Mouse (Mus musculus) midbrain, embryonic 13.5 days (tissue): ENCODE measurements at regions not wholly inside any gene's neighbourhood (a gene's known extent, or its start where the extent isn't known, plus 50 kb on each side); places are given as distances from the start of the nearest gene placed in this dataset.

ENCODE experiments used
- ATAC-seq: fragments of 200-750 bp; cut with Nextera tagmentation; 2 replicates; pipeline ENCODE4 v1.8.0; 2017; ENCODE audit warnings: mild to moderate bottlenecking, moderate TSS enrichment, moderate library complexity
- H3K27ac ChIP-seq: fragments of 300-500 bp; sonication (generic); 2 replicates; pipeline ENCODE4 v1.5.1; 2015; ENCODE audit warnings: inconsistent platforms, mild to moderate bottlenecking, moderate library complexity
- H3K27me3 ChIP-seq: fragments of 300-500 bp; sonication (generic); 2 replicates; pipeline ENCODE4 v1.6.1; 2015; ENCODE audit warnings: mild to moderate bottlenecking, inconsistent platforms
- H3K36me3 ChIP-seq: fragments of 300-500 bp; sonication (generic); 2 replicates; pipeline ENCODE4 v1.6.1; 2015; ENCODE audit warnings: mild to moderate bottlenecking, inconsistent platforms
- H3K4me1 ChIP-seq: fragments of 300-500 bp; sonication (generic); replicated peaks from 2 replicates; pipeline ENCODE4 v1.6.1; 2015; ENCODE audit warnings: inconsistent platforms
- H3K4me2 ChIP-seq: fragments of 300-500 bp; sonication (generic); replicated peaks from 2 replicates; pipeline ENCODE4 v1.6.1; 2015; ENCODE audit warnings: moderate library complexity, mild to moderate bottlenecking, inconsistent platforms
- H3K4me3 ChIP-seq: fragments of 300-500 bp; sonication (generic); replicated peaks from 2 replicates; pipeline ENCODE4 v1.5.1; 2015; ENCODE audit warnings: mild to moderate bottlenecking, inconsistent platforms
- H3K9ac ChIP-seq: fragments of 300-500 bp; sonication (generic); replicated peaks from 2 replicates; pipeline ENCODE4 v1.6.1; 2015; ENCODE audit warnings: mild to moderate bottlenecking, inconsistent platforms
- H3K9me3 ChIP-seq: fragments of 300-500 bp; sonication (generic); 2 replicates; pipeline ENCODE4 v1.6.1; 2016; ENCODE audit warnings: mild to moderate bottlenecking, inconsistent platforms
- WGBS: fragments of 180-500 bp; shearing (Covaris S2); methylation state at CpG from one replicate; pipeline ENCODE4 v1.1.7; 2015; 5-methylcytosine and 5-hydroxymethylcytosine counted together

DNA sequence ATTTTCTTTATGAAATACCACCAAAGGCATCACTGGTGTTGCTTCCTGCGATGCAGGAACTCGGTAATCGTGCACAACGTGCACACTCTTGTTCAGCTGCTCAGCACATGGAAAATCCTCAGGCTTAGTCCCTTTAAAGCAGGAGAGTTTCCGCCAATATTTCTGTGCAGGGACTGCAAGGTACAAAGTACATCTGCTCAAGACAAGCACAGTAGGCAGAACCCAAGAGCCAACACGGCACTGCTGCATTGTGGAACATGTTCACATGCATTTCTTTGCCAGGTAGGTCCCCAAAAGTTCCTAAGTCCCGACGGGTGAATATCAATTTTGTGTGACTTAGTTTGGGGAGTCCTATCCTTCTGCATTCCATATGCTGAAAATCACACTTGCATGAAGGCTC lies 808.0 kb upstream of the Pou3f3 start:
- Histone ChIP-seq H3K36me3 (no peaks in the 10 kb centered on the region), H3K27ac (peak overlapping the region; percentile 39; the same call in 1 of the 2 replicates), H3K27me3 (no peaks in the 10 kb centered on the region)

DNA sequence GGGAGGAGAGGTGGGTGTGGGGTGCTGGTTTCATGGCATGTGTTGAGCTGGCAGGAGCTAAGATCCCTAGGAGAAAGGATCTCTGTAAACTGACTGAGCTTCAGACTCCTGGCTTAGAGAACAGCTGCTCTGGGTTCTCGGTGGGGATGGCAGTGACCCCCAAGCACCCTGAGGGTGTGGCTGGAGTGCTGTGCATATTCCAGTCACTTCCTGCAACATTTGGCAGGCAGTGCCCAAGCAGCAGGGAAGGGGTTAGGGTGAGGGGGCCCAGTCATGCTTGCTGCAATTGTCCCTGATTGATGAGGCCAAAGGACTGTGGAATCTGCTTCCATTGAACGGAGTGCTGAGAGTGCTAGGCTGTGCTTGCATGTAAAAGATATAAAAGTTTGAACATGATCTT lies 807.4 kb upstream of the Pou3f3 start:
- H3K4me2 ChIP-seq = no peak overlapping the region
- WGBS = 5% methylated on average over 2 of the region's 2 CpGs
- peaks cover 50% of the 10 kb centered on the region for H3K4me1 ChIP-seq
- no peak overlapping the region for H3K9ac ChIP-seq
- H3K27me3 ChIP-seq = no peaks in the 10 kb centered on the region
- H3K36me3 ChIP-seq = no peaks in the 10 kb centered on the region
- H3K9me3 ChIP-seq = no peaks in the 10 kb centered on the region
- H3K4me3 ChIP-seq = no peak overlapping the region
- ATAC-seq = peak; percentile 68
- H3K27ac ChIP-seq = peak overlapping the region; percentile 39; the same call in 1 of the 2 replicates

More for the DNA sequence above, 808.0 kb upstream of the Pou3f3 start:
- no peaks in the 10 kb centered on the region for H3K9me3 ChIP-seq
- no peak overlapping the region for H3K9ac ChIP-seq
- 93% methylated on average over 8 of the region's 8 CpGs for WGBS
- H3K4me2 ChIP-seq = no peak overlapping the region
- no peak overlapping the region for H3K4me3 ChIP-seq
- no peak for ATAC-seq
- H3K4me1 ChIP-seq = peaks cover 49% of the 10 kb centered on the region

DNA sequence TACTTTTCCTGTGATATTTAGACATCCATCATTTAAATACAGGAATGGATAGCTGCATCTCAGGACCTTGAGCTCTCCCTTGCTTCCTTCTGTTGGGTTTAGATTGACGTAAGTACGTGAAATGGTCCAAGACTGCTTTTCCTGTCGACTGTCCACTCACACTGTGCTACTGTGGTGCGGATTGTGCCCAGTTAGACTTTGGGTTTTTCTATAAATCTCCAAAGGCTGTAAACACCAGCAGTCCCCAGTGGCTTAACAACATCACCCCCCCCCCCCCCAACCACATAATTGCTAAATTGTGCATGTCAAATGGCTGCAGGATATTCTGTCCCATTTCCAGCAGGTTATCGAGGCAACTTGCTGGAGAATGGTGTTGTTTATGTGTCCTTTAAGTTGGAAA lies 806.6 kb upstream of the Pou3f3 start:
- WGBS = 46% methylated on average over 5 of the region's 5 CpGs
- H3K9me3 ChIP-seq = no peaks in the 10 kb centered on the region
- H3K4me2 ChIP-seq = no peak overlapping the region
- no peak overlapping the region for H3K9ac ChIP-seq
- H3K4me3 ChIP-seq = no peak overlapping the region
- H3K36me3 ChIP-seq = no peaks in the 10 kb centered on the region
- ATAC-seq = no peak
- H3K4me1 ChIP-seq = peaks cover 50% of the 10 kb centered on the region
- H3K27ac ChIP-seq = no peak overlapping the region
- no peaks in the 10 kb centered on the region for H3K27me3 ChIP-seq

DNA sequence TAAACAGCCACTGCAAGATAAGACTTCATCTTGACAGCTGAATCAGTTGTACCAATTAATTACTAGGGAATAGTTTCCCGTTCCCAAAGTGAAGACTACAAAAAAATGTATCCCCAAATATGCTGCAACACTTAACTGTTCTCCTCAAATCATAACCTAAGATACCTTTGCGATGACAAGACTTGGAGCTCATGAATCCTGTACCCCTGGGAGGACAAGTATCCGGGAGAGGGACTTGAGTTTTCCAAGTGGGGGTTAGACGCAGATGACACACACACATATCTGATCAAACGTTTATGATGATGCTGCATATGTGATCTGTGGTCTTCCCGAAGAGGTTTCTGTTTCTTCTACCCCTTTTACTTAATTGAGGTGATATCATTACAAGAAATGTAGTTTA lies 805.6 kb upstream of the Pou3f3 start:
- no peaks in the 10 kb centered on the region for H3K9me3 ChIP-seq
- no peak overlapping the region for H3K4me3 ChIP-seq
- no peak for ATAC-seq
- no peaks in the 10 kb centered on the region for H3K36me3 ChIP-seq
- H3K27me3 ChIP-seq = no peaks in the 10 kb centered on the region
- no peak overlapping the region for H3K4me2 ChIP-seq
- no peak overlapping the region for H3K27ac ChIP-seq
- 49% methylated on average over 6 of the region's 6 CpGs for WGBS
- H3K9ac ChIP-seq = no peak overlapping the region
- peaks cover 50% of the 10 kb centered on the region for H3K4me1 ChIP-seq

DNA sequence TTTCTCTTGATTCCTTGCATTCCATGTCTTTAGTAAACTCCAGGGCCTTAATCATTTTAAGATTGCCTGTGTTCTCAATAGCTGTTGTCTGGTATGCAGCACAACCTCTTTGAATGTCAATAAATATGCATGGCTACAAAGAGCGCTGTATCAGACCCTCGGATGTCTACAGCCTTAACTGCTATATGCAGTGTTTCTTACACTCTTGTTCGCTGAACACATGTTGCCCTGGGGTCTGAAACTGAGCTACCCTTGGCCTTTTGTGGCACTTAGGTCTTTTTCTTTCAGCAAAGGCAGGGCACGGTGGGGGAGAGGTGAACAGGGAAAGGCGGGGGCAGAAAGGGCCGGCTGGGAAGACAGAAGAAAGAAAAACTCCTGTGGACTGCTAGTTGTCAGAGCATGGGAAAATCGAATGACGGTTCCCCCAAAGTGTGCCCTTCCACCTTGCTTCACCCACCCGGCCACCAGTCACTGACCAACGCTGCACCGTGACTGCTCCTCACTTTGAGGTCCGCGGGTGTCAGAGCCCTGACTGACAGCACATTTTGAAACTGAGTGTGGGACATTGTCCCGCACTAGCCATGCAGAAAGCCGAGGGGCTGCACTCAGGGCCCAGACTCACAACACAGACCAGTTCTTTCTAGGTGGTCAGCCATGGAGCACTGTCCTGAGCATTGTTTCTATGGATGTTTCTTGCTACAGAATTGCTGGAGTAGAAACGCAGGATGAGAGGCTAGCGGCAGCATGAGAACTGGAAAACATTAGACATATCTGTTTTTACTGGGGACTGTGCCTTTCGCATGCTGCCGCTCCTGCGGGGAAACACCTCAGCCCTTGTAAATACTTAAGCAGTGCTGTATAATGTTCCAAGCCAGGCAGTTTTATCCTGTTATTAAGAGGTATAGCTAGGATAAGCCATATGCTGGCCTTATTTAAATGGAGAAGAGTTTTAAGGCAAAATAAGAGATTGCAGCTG lies 804.6 kb upstream of the Pou3f3 start:
- H3K4me1 ChIP-seq = peaks cover 49% of the 10 kb centered on the region
- no peaks in the 10 kb centered on the region for H3K36me3 ChIP-seq
- peak; percentile 48; the same call in 1 of the 2 replicates for ATAC-seq
- peak overlapping the region; percentile 14 for H3K4me3 ChIP-seq
- no peaks in the 10 kb centered on the region for H3K9me3 ChIP-seq
- WGBS = 23% methylated on average over 20 of the region's 20 CpGs
- H3K4me2 ChIP-seq = peak overlapping the region; percentile 49
- peak overlapping the region; percentile 57 for H3K27ac ChIP-seq
- peak overlapping the region; percentile 37; the same call in 1 of the 2 replicates for H3K9ac ChIP-seq
- no peaks in the 10 kb centered on the region for H3K27me3 ChIP-seq

DNA sequence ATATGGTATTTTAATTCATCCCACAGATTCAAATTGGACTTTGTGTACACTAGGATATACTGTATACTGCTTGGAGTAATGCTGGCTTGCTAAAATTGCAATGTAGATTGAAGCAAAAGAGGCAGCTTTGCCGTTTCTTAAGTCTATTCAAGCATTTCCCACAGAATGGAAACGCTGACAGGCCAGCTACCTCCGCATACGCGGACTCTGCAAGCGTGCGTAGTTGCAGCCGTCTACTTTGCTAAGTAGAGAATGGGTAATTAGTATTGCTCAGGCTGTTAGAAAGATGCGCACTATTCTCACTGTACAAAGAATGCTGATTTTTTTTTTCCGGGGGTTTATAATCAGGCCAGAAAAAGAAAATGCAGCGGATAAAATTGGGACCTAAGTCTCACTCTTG lies 803.8 kb upstream of the Pou3f3 start:
- peaks cover 47% of the 10 kb centered on the region for H3K4me1 ChIP-seq
- H3K9me3 ChIP-seq = no peaks in the 10 kb centered on the region
- WGBS = 26% methylated on average over 11 of the region's 11 CpGs
- H3K4me2 ChIP-seq = no peak overlapping the region
- H3K27me3 ChIP-seq = no peaks in the 10 kb centered on the region
- no peak overlapping the region for H3K4me3 ChIP-seq
- no peak overlapping the region for H3K9ac ChIP-seq
- peak overlapping the region; percentile 57; the same call in 1 of the 2 replicates for H3K27ac ChIP-seq
- H3K36me3 ChIP-seq = no peaks in the 10 kb centered on the region
- ATAC-seq = 0 out of 2 replicates have a peak, but pooled peaks have one; percentile 15

DNA sequence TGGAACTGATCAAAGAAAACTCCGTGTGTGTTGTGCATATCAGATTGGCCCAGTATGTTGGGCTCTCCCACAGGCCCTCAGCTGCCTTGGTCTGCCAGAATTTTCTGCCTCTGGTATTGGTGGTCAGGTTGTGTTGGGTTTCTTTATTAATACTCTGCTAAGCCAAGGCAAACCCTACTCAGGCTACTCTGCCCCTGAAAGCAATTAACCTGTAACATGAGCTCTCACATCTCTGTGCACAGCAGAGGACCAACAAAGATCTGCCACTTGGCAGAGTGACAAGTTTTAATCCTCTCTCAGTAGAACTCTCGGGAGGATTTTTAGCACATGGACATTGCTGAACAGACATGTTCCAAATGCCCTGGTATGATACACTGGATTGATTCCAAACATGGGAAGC lies 803.2 kb upstream of the Pou3f3 start:
- no peaks in the 10 kb centered on the region for H3K27me3 ChIP-seq
- H3K27ac ChIP-seq = no peak overlapping the region
- no peak overlapping the region for H3K9ac ChIP-seq
- no peak overlapping the region for H3K4me2 ChIP-seq
- no peaks in the 10 kb centered on the region for H3K36me3 ChIP-seq
- WGBS = 32% methylated on average over 2 of the region's 2 CpGs
- H3K9me3 ChIP-seq = no peaks in the 10 kb centered on the region
- peak; percentile 46; the same call in 1 of the 2 replicates for ATAC-seq
- peaks cover 47% of the 10 kb centered on the region for H3K4me1 ChIP-seq
- H3K4me3 ChIP-seq = no peak overlapping the region

DNA sequence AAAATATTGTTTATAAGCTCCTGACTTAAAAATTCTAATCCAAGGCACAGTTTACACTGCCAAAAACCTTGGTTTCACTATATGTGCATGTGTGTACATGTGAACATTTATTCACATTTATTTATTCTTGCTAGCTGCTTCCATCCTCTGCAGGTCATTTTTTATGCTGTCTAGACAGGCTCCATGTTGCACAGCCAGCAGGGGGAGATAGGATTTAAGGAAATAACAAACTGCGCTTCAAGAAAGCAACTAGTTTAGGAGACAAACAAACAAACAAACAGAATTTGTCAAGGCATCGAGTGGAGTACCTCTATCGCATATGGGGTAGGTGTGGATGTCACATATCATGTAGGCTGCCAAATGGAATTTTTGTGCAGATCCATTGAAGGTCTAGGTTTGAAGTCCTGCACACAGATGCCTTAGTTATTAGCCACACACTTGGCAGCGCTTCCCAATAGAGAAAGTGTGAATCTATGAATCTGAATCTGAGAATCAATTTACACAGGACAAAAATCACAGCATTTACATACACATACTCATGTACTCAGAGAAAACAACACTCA lies 797.7 kb upstream of the Pou3f3 start:
- Histone ChIP-seq H3K4me1 (no peaks in the 10 kb centered on the region), H3K27me3 (no peaks in the 10 kb centered on the region), H3K4me2 (no peak overlapping the region), H3K27ac (no peak overlapping the region), H3K4me3 (no peak overlapping the region), H3K9ac (no peak overlapping the region), H3K36me3 (no peaks in the 10 kb centered on the region), H3K9me3 (no peaks in the 10 kb centered on the region)
- WGBS = 71% methylated on average over 4 of the region's 4 CpGs
- no peak for ATAC-seq

DNA sequence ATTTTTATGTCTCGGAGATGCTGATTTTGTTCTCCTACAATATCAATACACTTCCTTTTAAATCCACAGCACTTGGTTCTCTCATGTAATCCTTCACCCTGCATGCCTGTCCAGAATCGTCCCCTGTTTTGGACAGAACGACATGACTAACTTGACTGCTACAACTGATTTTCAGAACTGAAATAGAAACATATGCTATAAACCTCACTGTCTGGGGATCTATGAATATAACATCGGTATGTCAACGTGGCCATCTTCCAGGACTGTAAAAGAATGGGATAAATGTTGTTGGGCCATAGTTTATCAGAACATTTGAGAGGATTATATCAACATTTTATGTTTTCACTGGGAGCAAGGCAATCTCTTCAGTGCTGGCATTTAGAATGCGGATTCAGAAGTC lies 795.2 kb upstream of the Pou3f3 start:
- H3K4me1 ChIP-seq = no peaks in the 10 kb centered on the region
- no peaks in the 10 kb centered on the region for H3K36me3 ChIP-seq
- 92% methylated on average over 6 of the region's 6 CpGs for WGBS
- no peak overlapping the region for H3K4me2 ChIP-seq
- no peak overlapping the region for H3K27ac ChIP-seq
- no peaks in the 10 kb centered on the region for H3K27me3 ChIP-seq
- H3K9ac ChIP-seq = no peak overlapping the region
- no peak for ATAC-seq
- no peak overlapping the region for H3K4me3 ChIP-seq
- H3K9me3 ChIP-seq = no peaks in the 10 kb centered on the region

DNA sequence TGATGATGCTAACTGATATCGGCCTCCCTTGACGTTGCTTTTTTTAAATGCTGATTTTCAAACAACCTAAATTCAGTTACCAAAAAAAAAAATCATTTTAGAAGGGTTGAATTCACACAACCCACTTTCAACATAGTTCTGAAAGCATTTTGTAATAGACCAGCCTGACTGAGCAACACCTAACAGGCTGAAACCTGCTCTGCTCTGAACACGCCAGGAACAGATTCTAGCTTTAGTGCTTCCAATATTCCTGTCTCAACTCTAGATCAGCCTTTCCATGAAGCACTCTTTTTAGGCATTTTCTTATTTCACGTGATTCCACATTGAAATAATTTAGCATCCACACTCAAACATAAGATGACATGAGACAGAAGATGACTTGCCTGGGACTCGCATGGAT lies 789.6 kb upstream of the Pou3f3 start:
- Histone ChIP-seq H3K36me3 (no peaks in the 10 kb centered on the region), H3K27ac (no peak overlapping the region), H3K4me3 (no peak overlapping the region), H3K9ac (no peak overlapping the region), H3K4me1 (no peaks in the 10 kb centered on the region), H3K9me3 (no peaks in the 10 kb centered on the region), H3K4me2 (no peak overlapping the region), H3K27me3 (no peaks in the 10 kb centered on the region)
- no peak for ATAC-seq
- WGBS = 90% methylated on average over 5 of the region's 5 CpGs

DNA sequence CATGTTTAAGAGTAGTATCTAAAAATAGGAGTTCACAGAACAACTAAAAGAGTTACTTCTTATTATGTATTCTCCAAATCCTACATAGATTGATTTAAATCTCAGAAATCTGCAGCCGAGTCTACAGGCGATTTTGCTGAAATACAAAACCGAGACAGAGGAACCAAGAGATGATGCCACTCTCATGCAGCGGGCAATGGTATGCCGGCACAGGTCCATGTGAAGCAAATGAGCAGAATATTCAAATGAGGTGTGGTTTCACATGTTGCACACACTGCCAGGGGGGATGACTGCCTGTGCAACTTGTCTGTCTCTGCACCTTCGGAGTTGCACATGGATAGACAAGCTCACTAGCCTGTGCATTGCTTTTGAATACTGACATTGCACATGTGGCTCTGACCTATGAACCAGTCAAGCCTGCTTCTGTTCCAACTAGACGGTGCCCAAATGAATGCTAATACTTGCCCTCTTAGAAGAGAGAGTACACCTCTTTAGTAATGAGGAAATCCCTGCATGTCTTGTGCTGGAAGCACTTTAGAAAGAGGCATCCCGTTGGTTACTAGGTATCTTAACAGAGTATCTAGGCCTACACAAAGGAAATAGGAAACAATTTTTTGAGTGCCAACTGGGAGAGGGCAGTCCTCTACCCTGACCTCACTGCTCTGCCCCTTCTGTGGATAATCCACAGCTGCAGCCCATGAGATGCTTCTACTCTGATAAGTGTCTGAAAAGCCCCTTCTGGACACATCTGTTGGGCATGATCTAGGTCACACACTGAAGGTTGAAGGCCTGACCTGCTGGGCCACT lies 787.4 kb upstream of the Pou3f3 start:
- H3K4me3 ChIP-seq = no peak overlapping the region
- no peak overlapping the region for H3K27ac ChIP-seq
- H3K9ac ChIP-seq = no peak overlapping the region
- H3K9me3 ChIP-seq = no peaks in the 10 kb centered on the region
- no peaks in the 10 kb centered on the region for H3K27me3 ChIP-seq
- 91% methylated on average over 8 of the region's 8 CpGs for WGBS
- no peak for ATAC-seq
- no peaks in the 10 kb centered on the region for H3K4me1 ChIP-seq
- no peak overlapping the region for H3K4me2 ChIP-seq
- H3K36me3 ChIP-seq = no peaks in the 10 kb centered on the region

DNA sequence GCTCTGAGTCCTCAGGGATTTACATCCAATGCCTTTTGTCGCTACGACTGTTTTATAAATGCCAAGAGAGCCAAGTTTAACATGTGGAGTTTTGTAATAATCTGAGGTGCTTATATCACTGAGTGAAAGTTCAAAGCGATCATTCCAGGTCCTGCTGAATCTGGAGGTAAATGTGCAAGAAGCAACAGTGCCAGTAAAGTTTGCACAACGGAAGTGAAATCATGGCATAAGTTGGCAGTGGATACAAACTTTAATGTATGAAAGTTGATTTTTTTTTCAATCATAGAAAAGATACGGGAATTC lies 786.8 kb upstream of the Pou3f3 start:
- Histone ChIP-seq H3K9ac (no peak overlapping the region), H3K4me3 (no peak overlapping the region), H3K36me3 (no peaks in the 10 kb centered on the region), H3K27ac (no peak overlapping the region), H3K27me3 (no peaks in the 10 kb centered on the region), H3K9me3 (no peaks in the 10 kb centered on the region), H3K4me1 (no peaks in the 10 kb centered on the region), H3K4me2 (no peak overlapping the region)
- no peak for ATAC-seq
- 91% methylated on average over 5 of the region's 5 CpGs for WGBS
